Mouse (Mus musculus) kidney, postnatal 14 days (tissue): ENCODE results near the gene Eif2ak2.
A peak's percentile ranks its signal among the peaks of the same experiment; 100 is the strongest.

Experiments
- DNase-seq: peaks from one replicate; pipeline ENCODE4 v3.0.0; 2022; ENCODE audit warnings: mixed read lengths

The Eif2ak2 gene

DNA sequence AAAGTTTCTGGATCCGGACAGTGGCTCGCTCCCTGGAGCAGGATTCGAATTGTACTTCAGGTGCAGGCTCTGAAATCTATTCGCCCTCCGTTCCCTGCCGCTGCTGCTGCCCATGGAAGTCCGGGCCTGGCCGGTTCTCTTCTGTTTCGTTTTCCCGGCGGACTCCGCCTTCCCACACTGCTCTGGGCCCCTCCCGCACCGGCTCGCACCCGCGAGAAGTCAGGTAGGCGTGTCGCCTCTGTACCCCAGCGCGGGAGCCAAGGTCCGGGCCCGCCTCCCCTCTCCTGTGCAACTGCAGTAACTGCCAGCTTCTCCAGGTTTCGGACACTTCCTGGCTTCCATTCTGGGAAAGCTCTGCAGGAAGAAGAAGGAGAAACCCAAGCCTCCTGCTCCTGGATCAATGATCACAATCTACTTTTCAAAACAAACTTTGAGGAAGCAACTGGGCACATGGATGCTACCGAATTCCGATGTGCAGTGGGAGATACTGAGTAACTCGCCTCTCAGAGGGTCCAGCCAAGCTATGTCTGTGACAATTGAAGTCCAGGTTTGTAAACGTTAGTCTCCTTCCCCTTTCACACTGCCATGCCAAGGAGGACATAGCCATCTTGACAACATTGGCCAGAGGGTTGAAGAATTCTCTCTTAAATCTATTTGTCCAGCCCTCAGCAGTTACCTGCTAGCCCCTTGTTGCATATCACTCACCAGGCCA lies at the start of gene Eif2ak2:
Eif2ak2 (minus strand) TSS at position 173 of the 712 bp plus-strand sequence.
- DNase-seq: peak; percentile 93

GRCm38 (mm10) chr17:78917696-78918095 lies 35.3 kb upstream of the Eif2ak2 start:
- no peak for DNase-seq

DNA sequence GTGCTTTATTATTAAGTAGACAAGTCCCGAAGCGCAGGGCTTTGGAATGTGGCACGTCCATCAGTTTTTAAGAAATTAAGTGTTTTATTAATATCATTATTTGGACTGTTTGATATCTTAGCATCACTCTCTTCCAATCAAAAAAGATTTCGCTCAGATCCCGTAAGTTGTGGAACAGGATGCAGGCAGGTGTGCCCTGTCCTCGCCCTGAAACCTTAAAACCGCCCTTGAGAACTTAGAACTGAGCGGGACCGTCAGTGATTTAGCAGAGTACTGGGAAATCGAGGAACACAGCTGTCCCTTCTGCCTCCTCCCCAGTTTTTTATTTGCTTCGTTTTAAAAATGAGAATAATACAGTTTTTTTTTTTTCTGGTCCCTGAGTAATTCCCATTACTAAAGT lies 34.5 kb upstream of the Eif2ak2 start:
- DNase-seq: no peak

GRCm38 (mm10) chr17:78916369-78916813 lies 34.0 kb upstream of the Eif2ak2 start, which contains the start of gene Cebpzos:
Gene Cebpzos (plus strand): TSS chr17:78916500.
- peak; percentile 92 for DNase-seq

DNA sequence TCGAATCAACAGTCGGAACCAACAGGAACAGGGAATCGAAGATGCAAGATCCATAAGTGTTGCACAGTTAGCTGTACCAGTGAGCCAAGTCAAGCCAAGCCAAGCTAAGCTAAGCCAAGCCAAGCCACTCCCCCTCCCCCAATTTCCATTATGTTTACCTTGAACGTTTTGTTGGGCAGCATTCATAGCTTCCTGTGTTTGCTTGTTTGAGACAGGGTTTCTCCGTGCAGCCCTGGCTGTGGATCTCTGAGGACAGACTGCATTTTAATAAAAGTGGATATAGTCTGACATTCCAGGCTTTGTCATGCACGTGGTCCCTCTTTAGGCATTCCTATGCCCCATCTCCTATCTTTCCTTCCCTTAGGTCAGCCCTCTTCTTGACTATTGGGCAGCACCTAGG lies 33.4 kb upstream of the Eif2ak2 start:
- DNase-seq: no peak

GRCm38 (mm10) chr17:78913921-78914320 lies 31.5 kb upstream of the Eif2ak2 start:
- no peak for DNase-seq

DNA sequence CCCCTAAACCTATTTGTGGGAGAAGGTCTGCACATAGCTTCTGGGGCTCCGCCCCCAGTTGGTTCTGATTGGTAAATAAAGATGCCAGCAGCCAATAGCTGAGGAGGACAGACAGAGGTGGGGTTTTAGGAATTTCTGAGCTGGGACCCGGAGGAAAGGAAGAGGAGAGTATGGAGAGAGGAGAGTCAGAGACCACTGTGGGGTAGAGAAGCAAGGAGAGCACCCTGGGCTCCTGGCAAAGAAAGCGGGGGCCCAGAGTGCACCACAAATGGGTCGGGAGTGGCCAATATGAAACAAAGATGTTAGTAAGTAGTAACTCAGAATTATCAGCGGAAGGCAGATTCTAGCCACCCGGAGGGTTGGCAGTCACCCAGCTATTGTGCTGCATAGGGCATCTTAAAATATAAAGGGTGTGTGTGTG lies 30.5 kb upstream of the Eif2ak2 start:
- DNase-seq: peak; percentile 30

DNA sequence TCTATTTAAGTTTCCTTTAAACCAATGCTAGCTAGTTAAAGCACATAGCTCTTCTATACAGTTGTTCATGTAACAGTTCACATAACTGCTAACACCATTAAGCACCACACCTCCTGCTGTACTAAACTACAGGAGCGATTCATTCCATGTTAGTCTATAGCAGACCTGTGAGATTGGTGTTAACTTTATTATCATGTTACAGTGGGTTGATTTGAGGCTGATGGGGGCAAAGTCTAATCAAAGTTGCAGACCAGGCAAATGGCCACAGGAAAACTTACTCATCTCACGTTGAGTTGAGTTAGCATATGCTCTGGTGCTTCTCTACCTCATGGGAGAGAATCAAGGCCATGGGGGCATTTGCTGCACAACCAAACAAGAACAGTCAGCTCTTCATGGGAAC lies 27.0 kb upstream of the Eif2ak2 start:
- DNase-seq: no peak

GRCm38 (mm10) chr17:78906892-78907291 lies 24.5 kb upstream of the Eif2ak2 start, which contains the start of gene Sult6b1:
Gene Sult6b1 (minus strand): TSS chr17:78906992.
- no peak for DNase-seq

- no peak for DNase-seq
Measured at GRCm38 (mm10) chr17:78903158-78903557, 20.8 kb upstream of the Eif2ak2 start.

DNA sequence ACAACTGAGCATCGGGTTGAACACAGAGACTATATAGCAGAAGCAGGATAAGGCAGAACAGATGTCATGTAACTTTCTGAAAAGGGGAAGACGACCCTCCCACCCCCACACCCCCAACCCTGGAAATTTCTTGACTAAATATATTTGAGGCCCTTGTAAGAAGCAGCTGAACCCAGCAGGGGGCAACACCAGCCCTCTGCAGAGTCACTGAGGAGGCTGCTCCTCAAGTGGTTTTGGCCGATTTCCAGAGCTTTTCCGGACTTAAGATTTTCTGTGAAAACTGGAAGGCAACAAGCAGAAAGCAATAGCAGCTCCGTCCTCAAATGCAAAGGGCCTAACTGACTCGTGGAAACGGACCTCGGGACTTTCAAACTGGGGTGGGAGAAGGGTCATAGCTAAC lies 13.0 kb upstream of the Eif2ak2 start:
- peak; percentile 72 for DNase-seq

- no peak for DNase-seq
Measured at GRCm38 (mm10) chr17:78894991-78895390, 12.6 kb upstream of the Eif2ak2 start.

DNA sequence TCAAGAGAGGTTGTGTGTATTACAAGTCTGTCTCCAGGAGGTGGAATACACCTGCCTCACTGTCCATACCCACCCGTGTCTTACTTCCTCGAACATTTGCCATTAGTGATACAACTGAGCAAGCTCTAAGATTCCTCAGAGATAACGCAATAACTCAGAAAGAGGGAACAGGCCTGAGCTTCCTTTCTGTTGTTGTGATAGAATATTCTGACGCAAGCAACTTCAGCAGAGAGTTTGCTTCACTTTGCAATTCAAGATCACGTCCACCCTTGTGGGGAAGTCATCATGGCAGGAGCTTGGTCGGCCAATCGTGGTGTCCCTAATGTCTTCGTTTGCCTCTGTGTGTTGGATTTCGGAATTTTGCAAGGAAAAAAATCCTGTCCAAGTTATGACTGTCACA lies 8.6 kb upstream of the Eif2ak2 start:
- no peak for DNase-seq

DNA sequence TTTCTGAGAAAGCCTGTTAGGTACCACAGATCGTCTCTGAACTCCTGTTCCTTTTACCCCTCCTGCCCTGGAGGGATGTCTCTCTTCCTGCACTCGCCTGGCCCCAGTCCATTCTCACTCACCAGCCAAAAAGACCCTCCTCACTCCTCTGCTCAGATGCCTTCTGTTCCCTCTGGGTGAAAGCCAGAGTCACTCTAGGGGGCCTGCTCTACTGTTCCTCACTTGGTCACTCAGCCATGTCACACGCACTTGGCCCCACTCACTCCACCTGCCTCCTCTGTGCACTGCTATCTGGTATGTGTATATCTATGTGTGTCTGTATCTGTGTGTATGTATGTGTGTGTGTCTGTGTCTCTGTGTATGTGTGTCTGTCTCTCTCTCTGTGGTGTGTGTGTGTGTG lies 6.8 kb upstream of the Eif2ak2 start:
- no peak for DNase-seq

GRCm38 (mm10) chr17:78888554-78888953 lies 6.2 kb upstream of the Eif2ak2 start:
- DNase-seq: no peak

- DNase-seq: no peak
Measured at GRCm38 (mm10) chr17:78885286-78886065, 3.1 kb upstream of the Eif2ak2 start.

- no peak for DNase-seq
Measured at GRCm38 (mm10) chr17:78883291-78883690, 918 bp upstream of the Eif2ak2 start.

- peak; percentile 29 for DNase-seq
Measured at GRCm38 (mm10) chr17:78881878-78882304, 482 bp downstream of the Eif2ak2 start.

GRCm38 (mm10) chr17:78873886-78874285 lies 8.5 kb downstream of the Eif2ak2 start:
- DNase-seq: no peak

DNA sequence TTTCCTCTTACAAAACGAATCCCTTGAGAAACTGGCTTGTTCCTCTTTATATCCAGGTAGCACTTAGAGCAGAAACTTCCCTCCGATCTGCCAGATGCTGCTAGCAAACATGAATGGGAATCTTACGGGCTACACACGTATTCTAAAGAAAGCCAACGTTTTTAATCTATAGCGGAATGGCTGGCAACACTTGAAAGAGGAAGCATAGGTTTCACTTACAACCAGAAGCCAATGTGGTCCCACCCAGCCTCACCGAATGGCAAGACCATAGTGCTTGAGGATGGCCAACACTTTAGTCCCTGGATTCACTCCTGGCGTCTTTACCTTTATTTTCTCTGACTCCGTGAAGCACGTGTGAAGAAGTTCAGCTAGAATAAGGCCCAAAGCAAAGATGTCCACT lies 26.1 kb downstream of the Eif2ak2 start:
- no peak for DNase-seq

GRCm38 (mm10) chr17:78842271-78842928 lies 40.0 kb downstream of the Eif2ak2 start:
- DNase-seq: no peak

GRCm38 (mm10) chr17:78836056-78836455 lies 46.3 kb downstream of the Eif2ak2 start:
- DNase-seq: no peak
